Mouse (Mus musculus): ENCODE data around the gene Srp68. TPM values are rescaled to one million over a fixed set of nuclear protein-coding genes. Genes with fewer than 3 reads are reported as not detected.

Srp68 gene
- polyA plus RNA-seq (2016; fragmentation: Nextera tagmentation; extraction: Ambion mirVana) = 105 and 107 TPM in 2 replicates

GRCm38 (mm10) chr11:116274045-116274666 lies at the start of gene Srp68:
TSS of gene Srp68 (minus strand) at chr11:116274217.
- Histone ChIP-seq H3K4me3 (peak within 1 kb of the TSS; percentile 71), H3K9me3 (no peaks in the 10 kb centered on the region), H3K36me3 (peaks cover 20% of the 10 kb centered on the region), H3K9ac (peak within 1 kb of the TSS; percentile 80), H3K4me2 (replicated peaks) (peak within 1 kb of the TSS; percentile 66), H3K27me3 (0 out of 2 replicates have a peak, but pooled peaks cover 2% of the 10 kb centered on the region), H3K27ac (peak within 1 kb of the TSS; percentile 86), H3K4me1 (peaks cover 11% of the 10 kb centered on the region; the same call in 1 of the 2 replicates)
- WGBS = 4% methylated on average over 32 of the region's 32 CpGs
- peak; percentile 97 for ATAC-seq (ENCODE audit: insufficient number of reproducible peaks, insufficient read depth, low FRiP score, low TSS enrichment)

- H3K27ac ChIP-seq = no peak overlapping the region
- no peaks in the 10 kb centered on the region for H3K36me3 ChIP-seq
- H3K9ac ChIP-seq = peak overlapping the region; percentile 67
- peak overlapping the region; percentile 40 for H3K4me3 ChIP-seq
- ATAC-seq (ENCODE audit: insufficient number of reproducible peaks, insufficient read depth, low FRiP score, low TSS enrichment) = peak; percentile 72
- no peaks in the 10 kb centered on the region for H3K9me3 ChIP-seq
- H3K4me2 ChIP-seq (replicated peaks) = peak overlapping the region; percentile 90
- 2% methylated on average over 38 of the region's 41 CpGs for WGBS
- H3K4me1 ChIP-seq = no peaks in the 10 kb centered on the region
- no peaks in the 10 kb centered on the region for H3K27me3 ChIP-seq
These were observed 45.0 kb upstream of the Srp68 start for GRCm38 (mm10) chr11:116318719-116319659.

GRCm38 (mm10) chr11:116312359-116312758 lies 38.3 kb upstream of the Srp68 start:
- H3K9ac ChIP-seq = peak overlapping the region; percentile 15; the same call in 1 of the 2 replicates
- WGBS = 45% methylated on average over 8 of the region's 8 CpGs
- no peak for ATAC-seq (ENCODE audit: insufficient number of reproducible peaks, insufficient read depth, low FRiP score, low TSS enrichment)

GRCm38 (mm10) chr11:116311169-116311568 lies 37.2 kb upstream of the Srp68 start:
- Histone ChIP-seq H3K4me3 (no peak overlapping the region), H3K27ac (no peak overlapping the region), H3K27me3 (no peaks in the 10 kb centered on the region), H3K9ac (no peak overlapping the region), H3K36me3 (no peaks in the 10 kb centered on the region), H3K9me3 (no peaks in the 10 kb centered on the region), H3K4me1 (0 out of 2 replicates have a peak, but pooled peaks cover 3% of the 10 kb centered on the region), H3K4me2 (replicated peaks) (no peak overlapping the region)
- 62% methylated on average over 8 of the region's 8 CpGs for WGBS
- no peak for ATAC-seq (ENCODE audit: insufficient number of reproducible peaks, insufficient read depth, low FRiP score, low TSS enrichment)

More at GRCm38 (mm10) chr11:116312359-116312758, 38.3 kb upstream of the Srp68 start:
- Histone ChIP-seq H3K27ac (0 out of 2 replicates have a peak overlapping the region, but pooled peaks have one; percentile 30), H3K9me3 (no peaks in the 10 kb centered on the region), H3K36me3 (no peaks in the 10 kb centered on the region), H3K4me1 (0 out of 2 replicates have a peak, but pooled peaks cover 3% of the 10 kb centered on the region), H3K27me3 (no peaks in the 10 kb centered on the region), H3K4me3 (no peak overlapping the region), H3K4me2 (replicated peaks) (no peak overlapping the region)

GRCm38 (mm10) chr11:116309601-116310000 lies 35.6 kb upstream of the Srp68 start:
- H3K4me3 ChIP-seq = no peak overlapping the region
- H3K4me1 ChIP-seq = peaks cover 13% of the 10 kb centered on the region
- ATAC-seq (ENCODE audit: insufficient number of reproducible peaks, insufficient read depth, low FRiP score, low TSS enrichment) = no peak
- H3K27me3 ChIP-seq = no peaks in the 10 kb centered on the region
- no peaks in the 10 kb centered on the region for H3K9me3 ChIP-seq
- WGBS = 75% methylated on average over 3 of the region's 3 CpGs
- H3K36me3 ChIP-seq = peaks cover 7% of the 10 kb centered on the region
- no peak overlapping the region for H3K9ac ChIP-seq
- no peak overlapping the region for H3K27ac ChIP-seq
- no peak overlapping the region for H3K4me2 ChIP-seq (replicated peaks)

- Histone ChIP-seq H3K27me3 (no peaks in the 10 kb centered on the region), H3K27ac (no peak overlapping the region), H3K4me3 (no peak overlapping the region), H3K4me1 (peaks cover 13% of the 10 kb centered on the region), H3K36me3 (peaks cover 21% of the 10 kb centered on the region), H3K9ac (no peak overlapping the region), H3K9me3 (no peaks in the 10 kb centered on the region), H3K4me2 (replicated peaks) (no peak overlapping the region)
- WGBS = 84% methylated on average over 12 of the region's 12 CpGs
- no peak for ATAC-seq (ENCODE audit: insufficient number of reproducible peaks, insufficient read depth, low FRiP score, low TSS enrichment)
These were observed 33.9 kb upstream of the Srp68 start for GRCm38 (mm10) chr11:116307762-116308531.

- H3K9ac ChIP-seq = peak within 1 kb of the TSS; percentile 88
- peaks cover 10% of the 10 kb centered on the region for H3K4me1 ChIP-seq
- WGBS = 82% methylated on average over 10 of the region's 10 CpGs
- H3K4me2 ChIP-seq (replicated peaks) = peak within 1 kb of the TSS; percentile 87
- H3K27me3 ChIP-seq = no peaks in the 10 kb centered on the region
- no peak for ATAC-seq (ENCODE audit: insufficient number of reproducible peaks, insufficient read depth, low FRiP score, low TSS enrichment)
- peaks cover 29% of the 10 kb centered on the region for H3K36me3 ChIP-seq
- no peaks in the 10 kb centered on the region for H3K9me3 ChIP-seq
- H3K27ac ChIP-seq = peak within 1 kb of the TSS; percentile 50
- peak within 1 kb of the TSS; percentile 91 for H3K4me3 ChIP-seq
These were observed 33.2 kb upstream of the Srp68 start, which contains the start of gene Exoc7 for GRCm38 (mm10) chr11:116307019-116307725. TSS of gene Exoc7 (minus strand) at chr11:116307233.

- WGBS = 2% methylated on average over 53 of the region's 53 CpGs
- peak overlapping the region; percentile 50 for H3K27ac ChIP-seq
These were observed 32.3 kb upstream of the Srp68 start for GRCm38 (mm10) chr11:116306126-116306982.

GRCm38 (mm10) chr11:116305423-116305822 lies 31.4 kb upstream of the Srp68 start:
- Histone ChIP-seq H3K4me2 (replicated peaks) (peak overlapping the region; percentile 87), H3K27ac (no peak overlapping the region), H3K4me3 (peak overlapping the region; percentile 91; the same call in 1 of the 2 replicates), H3K9ac (no peak overlapping the region), H3K9me3 (no peaks in the 10 kb centered on the region), H3K4me1 (peaks cover 10% of the 10 kb centered on the region), H3K36me3 (peaks cover 46% of the 10 kb centered on the region), H3K27me3 (no peaks in the 10 kb centered on the region)
- ATAC-seq (ENCODE audit: insufficient number of reproducible peaks, insufficient read depth, low FRiP score, low TSS enrichment) = no peak
- 94% methylated on average over 2 of the region's 2 CpGs for WGBS

More at GRCm38 (mm10) chr11:116306126-116306982, 32.3 kb upstream of the Srp68 start:
- Histone ChIP-seq H3K4me2 (replicated peaks) (peak overlapping the region; percentile 87), H3K4me1 (peaks cover 10% of the 10 kb centered on the region), H3K27me3 (no peaks in the 10 kb centered on the region), H3K4me3 (peak overlapping the region; percentile 91), H3K36me3 (peaks cover 36% of the 10 kb centered on the region), H3K9me3 (no peaks in the 10 kb centered on the region), H3K9ac (peak overlapping the region; percentile 88)
- peak; percentile 75 for ATAC-seq (ENCODE audit: insufficient number of reproducible peaks, insufficient read depth, low FRiP score, low TSS enrichment)

- WGBS = 91% methylated on average over 6 of the region's 6 CpGs
- Histone ChIP-seq H3K27ac (no peak overlapping the region), H3K4me3 (no peak overlapping the region), H3K27me3 (no peaks in the 10 kb centered on the region), H3K9ac (no peak overlapping the region), H3K4me1 (no peaks in the 10 kb centered on the region), H3K4me2 (replicated peaks) (no peak overlapping the region), H3K36me3 (peaks cover 86% of the 10 kb centered on the region), H3K9me3 (no peaks in the 10 kb centered on the region)
- no peak for ATAC-seq (ENCODE audit: insufficient number of reproducible peaks, insufficient read depth, low FRiP score, low TSS enrichment)
These were observed 24.6 kb upstream of the Srp68 start for GRCm38 (mm10) chr11:116298621-116299020.
